Mouse (Mus musculus) common myeloid progenitor, adult 5-6 weeks (primary cell): ENCODE results near the gene Gm28044. TPM values are rescaled to one million over a fixed set of nuclear protein-coding genes. Genes with fewer than 3 reads are reported as not detected.

ENCODE experiments used
- ATAC-seq: replicated peaks from 2 replicates; pipeline ENCODE4 v1.8.0; 2016; ENCODE audit warnings: low read depth, mild to moderate bottlenecking, moderate TSS enrichment, inconsistent platforms; ENCODE audit not compliant: poor library complexity, severe bottlenecking
- total RNA-seq: library from RNA; stranded (forward); fragments of 200-1000, 187-1606 nt; gene quantifications from 2 replicates; pipeline ENCODE4 v1.2.3, GENCODE M21; 2017

The Gm28044 gene
- 0.92 and 8.2 TPM in 2 replicates for total RNA-seq

GRCm38 (mm10) chr13:67360131-67360744, at the start of gene Gm28044, which contains the start of gene Zfp953:
Gene Gm28044 (minus strand): TSS chr13:67360536.
Gene Zfp953 (minus strand): TSS chr13:67360605.
- ATAC-seq = peak; percentile 97

GRCm38 (mm10) chr13:67399183-67399903, 39.0 kb upstream of the Gm28044 start, which contains the start of gene Zfp429:
Gene Zfp429 (minus strand): TSS chr13:67399819.
- peak; percentile 99 for ATAC-seq

- peak; percentile 57 for ATAC-seq
These were observed 15.9 kb upstream of the Gm28044 start for GRCm38 (mm10) chr13:67376255-67376654.

- ATAC-seq = peak; percentile 96
These were observed 14.9 kb upstream of the Gm28044 start, which contains the start of the genes Gm28041 and Zfp456 for GRCm38 (mm10) chr13:67375050-67375911. Gene Gm28041 (minus strand): TSS chr13:67375733. Gene Zfp456 (minus strand): TSS chr13:67375810.

- ATAC-seq = peak; percentile 58
These were observed 8.5 kb downstream of the Gm28044 start for GRCm38 (mm10) chr13:67351854-67352253.

- ATAC-seq = no peak
These were observed 16.9 kb downstream of the Gm28044 start for GRCm38 (mm10) chr13:67343422-67343821.

- no peak for ATAC-seq
These were observed 27.5 kb downstream of the Gm28044 start for GRCm38 (mm10) chr13:67332877-67333276.

- ATAC-seq = peak; percentile 99
These were observed 28.2 kb downstream of the Gm28044 start, which contains the start of gene Zfp595 for GRCm38 (mm10) chr13:67332019-67332724. Gene Zfp595 (minus strand): TSS chr13:67332570.

GRCm38 (mm10) chr13:67306718-67307117, 53.6 kb downstream of the Gm28044 start:
- peak; percentile 27 for ATAC-seq

- ATAC-seq = peak; percentile 97
These were observed 54.3 kb downstream of the Gm28044 start, which contains the start of gene Zfp457 for GRCm38 (mm10) chr13:67305822-67306672. Gene Zfp457 (minus strand): TSS chr13:67306485.

GRCm38 (mm10) chr13:67278314-67278713, 82.0 kb downstream of the Gm28044 start, which contains the start of gene Zfp458:
Gene Zfp458 (minus strand): TSS chr13:67278466.
- no peak for ATAC-seq

GRCm38 (mm10) chr13:67269383-67270065, 90.8 kb downstream of the Gm28044 start:
- ATAC-seq = peak; percentile 43

- peak; percentile 100 for ATAC-seq
These were observed 91.6 kb downstream of the Gm28044 start for GRCm38 (mm10) chr13:67268568-67269369.
